Mouse (Mus musculus) limb, embryonic 13.5 days (tissue): ENCODE results near the gene Serf2. TPM values are rescaled to one million over a fixed set of nuclear protein-coding genes. Genes with fewer than 3 reads are reported as not detected.
"Not testable (repeated sequence)": the region's sequence is repeated elsewhere in the genome, so short reads cannot be mapped to it uniquely, and the experiment has no call there.

ENCODE experiments used
- ATAC-seq: fragments of 200-750 bp; cut with Nextera tagmentation; 2 replicates; pipeline ENCODE4 v1.8.0; 2017; ENCODE audit warnings: low read depth, moderate number of reproducible peaks, moderate TSS enrichment; ENCODE audit not compliant: low FRiP score
- H3K27ac ChIP-seq: fragments of 300-500 bp; sonication (generic); 2 replicates; pipeline ENCODE4 v1.5.1; 2015; ENCODE audit warnings: inconsistent platforms, mild to moderate bottlenecking, moderate library complexity
- H3K27me3 ChIP-seq: fragments of 300-500 bp; sonication (generic); 2 replicates; pipeline ENCODE4 v1.6.1; 2015; ENCODE audit warnings: mild to moderate bottlenecking, inconsistent platforms
- H3K36me3 ChIP-seq: fragments of 300-500 bp; sonication (generic); 2 replicates; pipeline ENCODE4 v1.6.1; 2015; ENCODE audit warnings: inconsistent platforms, mild to moderate bottlenecking, moderate library complexity
- H3K4me1 ChIP-seq: fragments of 300-500 bp; sonication (generic); 2 replicates; pipeline ENCODE4 v1.6.1; 2015; ENCODE audit warnings: inconsistent platforms
- H3K4me2 ChIP-seq: fragments of 300-500 bp; sonication (generic); replicated peaks from 2 replicates; pipeline ENCODE4 v1.6.1; 2015; ENCODE audit warnings: inconsistent platforms, mild to moderate bottlenecking, moderate library complexity
- H3K4me3 ChIP-seq: fragments of 300-500 bp; sonication (generic); 2 replicates; pipeline ENCODE4 v1.5.1; 2015; ENCODE audit warnings: moderate library complexity, mild to moderate bottlenecking, inconsistent platforms
- H3K9ac ChIP-seq: fragments of 300-500 bp; sonication (generic); 2 replicates; pipeline ENCODE4 v1.6.1; 2015; ENCODE audit warnings: mild to moderate bottlenecking, inconsistent platforms
- H3K9me3 ChIP-seq: fragments of 300-500 bp; sonication (generic); 2 replicates; pipeline ENCODE4 v1.6.1; 2016; ENCODE audit warnings: inconsistent platforms
- WGBS: fragments of 180-500 bp; shearing (Covaris S2); methylation state at CpG from one replicate; pipeline ENCODE4 v1.1.7; 2015; 5-methylcytosine and 5-hydroxymethylcytosine counted together
- polyA plus RNA-seq: library from polyadenylated mRNA; unstranded; fragments of >200 nt; fragmentation: Nextera tagmentation; extraction: Ambion mirVana; gene quantifications from 2 replicates; pipeline ENCODE4 v1.2.1, GENCODE M21; 2015

Gene Serf2
- polyA plus RNA-seq, 1 experiment from 2014 or later, result 513 TPM

GRCm38 (mm10) chr2:121475306-121475705, 26.3 kb downstream of the Serf2 start:
- not testable (repeated sequence) for H3K9me3 ChIP-seq, H3K4me3 ChIP-seq, ATAC-seq, H3K4me2 ChIP-seq, H3K4me1 ChIP-seq, H3K36me3 ChIP-seq, H3K9ac ChIP-seq, H3K27me3 ChIP-seq, H3K27ac ChIP-seq
- 90% methylated on average over 2 of the region's 2 CpGs for WGBS

GRCm38 (mm10) chr2:121477491-121478266, 28.7 kb downstream of the Serf2 start:
- Histone ChIP-seq H3K4me3 (no peak overlapping the region), H3K4me2 (no peak overlapping the region), H3K36me3 (no peaks in the 10 kb centered on the region), H3K4me1 (0 out of 2 replicates have a peak, but pooled peaks cover 3% of the 10 kb centered on the region), H3K9me3 (no peaks in the 10 kb centered on the region), H3K9ac (no peak overlapping the region), H3K27ac (no peak overlapping the region), H3K27me3 (no peaks in the 10 kb centered on the region)
- 92% methylated on average over 3 of the region's 3 CpGs for WGBS
- ATAC-seq, result no peak

GRCm38 (mm10) chr2:121480498-121480897, 31.5 kb downstream of the Serf2 start:
- WGBS, result 58% methylated on average over 3 of the region's 3 CpGs
- no peak for ATAC-seq

GRCm38 (mm10) chr2:121480916-121481315, 31.9 kb downstream of the Serf2 start:
- ATAC-seq, H3K9me3 ChIP-seq, H3K27me3 ChIP-seq, H3K4me2 ChIP-seq, H3K4me3 ChIP-seq, H3K9ac ChIP-seq, H3K4me1 ChIP-seq, H3K27ac ChIP-seq, H3K36me3 ChIP-seq: not testable (repeated sequence)
- WGBS, result 83% methylated on average over 13 of the region's 13 CpGs

More at GRCm38 (mm10) chr2:121480498-121480897, 31.5 kb downstream of the Serf2 start:
- H3K4me3 ChIP-seq, result no peak overlapping the region
- H3K9ac ChIP-seq, result no peak overlapping the region
- peaks cover 3% of the 10 kb centered on the region; the same call in 1 of the 2 replicates for H3K4me1 ChIP-seq
- H3K36me3 ChIP-seq, result no peaks in the 10 kb centered on the region
- H3K27me3 ChIP-seq, result no peaks in the 10 kb centered on the region
- H3K4me2 ChIP-seq, result no peak overlapping the region
- H3K27ac ChIP-seq, result no peak overlapping the region
- no peaks in the 10 kb centered on the region for H3K9me3 ChIP-seq

- H3K27ac ChIP-seq, result no peak overlapping the region
- no peak overlapping the region for H3K4me2 ChIP-seq
- no peak overlapping the region for H3K4me3 ChIP-seq
- no peaks in the 10 kb centered on the region for H3K9me3 ChIP-seq
- H3K36me3 ChIP-seq, result no peaks in the 10 kb centered on the region
- H3K4me1 ChIP-seq, result peaks cover 3% of the 10 kb centered on the region; the same call in 1 of the 2 replicates
- H3K27me3 ChIP-seq, result no peaks in the 10 kb centered on the region
- 38% methylated on average over 8 of the region's 8 CpGs for WGBS
- ATAC-seq, result no peak
- peak overlapping the region; percentile 13; the same call in 1 of the 2 replicates for H3K9ac ChIP-seq
These were observed 34.6 kb downstream of the Serf2 start for GRCm38 (mm10) chr2:121483576-121483975.

GRCm38 (mm10) chr2:121484403-121484802, 35.4 kb downstream of the Serf2 start:
- H3K4me2 ChIP-seq, H3K9ac ChIP-seq, H3K36me3 ChIP-seq, H3K9me3 ChIP-seq, H3K27ac ChIP-seq, H3K4me3 ChIP-seq, ATAC-seq, H3K4me1 ChIP-seq, H3K27me3 ChIP-seq: not testable (repeated sequence)
- WGBS, result 80% methylated on average over 2 of the region's 2 CpGs

GRCm38 (mm10) chr2:121501550-121501949, 52.6 kb downstream of the Serf2 start:
- not testable (repeated sequence) for H3K9me3 ChIP-seq, H3K9ac ChIP-seq, H3K4me3 ChIP-seq, H3K4me1 ChIP-seq, H3K27me3 ChIP-seq, ATAC-seq, H3K4me2 ChIP-seq, H3K27ac ChIP-seq
- H3K36me3 ChIP-seq, result peaks cover 11% of the 10 kb centered on the region
- WGBS, result 87% methylated on average over 2 of the region's 6 CpGs

GRCm38 (mm10) chr2:121505942-121506882, 57.2 kb downstream of the Serf2 start, which contains the start of the genes Mfap1a and Wdr76:
Gene Mfap1a, minus strand, starts transcription at chr2:121506665.
Gene Wdr76, plus strand, starts transcription at chr2:121506723.
- ATAC-seq, result peak; percentile 96
- peak within 1 kb of the TSS; percentile 74 for H3K9ac ChIP-seq
- H3K4me3 ChIP-seq, result peak within 1 kb of the TSS; percentile 60
- peak within 1 kb of the TSS; percentile 63 for H3K27ac ChIP-seq
- H3K36me3 ChIP-seq, result peaks cover 19% of the 10 kb centered on the region
- H3K27me3 ChIP-seq, H3K9me3 ChIP-seq: not testable (repeated sequence)
- peaks cover 14% of the 10 kb centered on the region for H3K4me1 ChIP-seq
- peak within 1 kb of the TSS; percentile 77 for H3K4me2 ChIP-seq
- 5% methylated on average over 40 of the region's 42 CpGs for WGBS

- Histone ChIP-seq H3K9me3 (no peaks in the 10 kb centered on the region), H3K4me2 (peak overlapping the region; percentile 77), H3K27ac (no peak overlapping the region), H3K9ac (peak overlapping the region; percentile 74), H3K27me3 (no peaks in the 10 kb centered on the region), H3K36me3 (peaks cover 28% of the 10 kb centered on the region), H3K4me1 (peaks cover 14% of the 10 kb centered on the region), H3K4me3 (peak overlapping the region; percentile 60)
- whole genome bisulfite sequencing, result 19% methylated on average over 12 of the region's 12 CpGs
- no peak for ATAC-seq
These were observed 58.4 kb downstream of the Serf2 start for GRCm38 (mm10) chr2:121507173-121507950.
